Mouse (Mus musculus) erythroblast, embryonic 14.5 days (primary cell): ENCODE results near the gene Itsn1. TPM values are rescaled to one million over a fixed set of nuclear protein-coding genes. Genes with fewer than 3 reads are reported as not detected.
A peak's percentile ranks its signal among the peaks of the same experiment; 100 is the strongest.

Experiments
- H3K27me3 ChIP-seq: 2 replicates; pipeline ENCODE4 v1.6.1; 2012; ENCODE audit warnings: inconsistent platforms; ENCODE audit not compliant: control insufficient read depth
- H3K36me3 ChIP-seq: 2 replicates; pipeline ENCODE4 v1.6.1; 2012; ENCODE audit warnings: mild to moderate bottlenecking, inconsistent platforms; ENCODE audit not compliant: control insufficient read depth
- H3K4me1 ChIP-seq: 2 replicates; pipeline ENCODE4 v1.6.1; 2012; ENCODE audit warnings: inconsistent platforms; ENCODE audit not compliant: control insufficient read depth
- H3K4me3 ChIP-seq: replicated peaks from 2 replicates; pipeline ENCODE3; 2012; ENCODE audit warnings: moderate library complexity, mild to moderate bottlenecking, inconsistent platforms
- H3K9me3 ChIP-seq: 2 replicates; pipeline ENCODE4 v1.6.1; 2012; ENCODE audit warnings: low read length, inconsistent platforms, mixed read lengths; ENCODE audit not compliant: control insufficient read depth
- GATA1 ChIP-seq: IDR thresholded peaks from 2 replicates; pipeline ENCODE4 v1.6.1; 2012; ENCODE audit warnings: low read length, inconsistent platforms, mixed read lengths
- TAL1 ChIP-seq: IDR thresholded peaks from 3 replicates; pipeline ENCODE4 v1.6.1; 2012; ENCODE audit warnings: low read length, inconsistent platforms, mixed read lengths
- polyA plus RNA-seq: library from polyadenylated mRNA; stranded (reverse); fragments of >175 nt; gene quantifications from 2 replicates; pipeline ENCODE4 v1.2.3, GENCODE M21; 2012

Itsn1 gene
- polyA plus RNA-seq = 31.5 and 32.6 TPM in 2 replicates

DNA sequence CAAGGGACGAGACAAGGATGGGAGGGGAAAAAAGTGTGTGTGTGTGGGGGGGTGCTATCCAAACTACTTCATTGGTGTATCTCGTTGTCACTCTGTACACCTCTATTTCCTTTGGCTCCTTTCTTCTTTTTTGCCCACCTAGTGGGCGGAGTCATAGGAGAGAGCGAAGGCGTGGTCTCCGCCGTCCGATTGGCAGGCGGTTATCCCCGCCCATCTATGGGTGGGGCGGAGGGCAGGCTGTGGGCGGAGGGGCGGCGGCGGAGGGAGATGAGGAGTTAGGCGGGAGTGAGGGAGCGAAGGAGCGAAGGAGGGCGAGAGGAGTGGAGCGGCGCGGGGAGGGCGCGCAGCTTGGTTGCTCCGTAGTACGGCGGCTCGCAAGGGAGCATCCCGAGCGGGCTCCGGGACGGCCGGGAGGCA, at the start of gene Itsn1:
Itsn1 (plus strand) TSS at position 216 of the 417 bp plus-strand sequence.
- Histone ChIP-seq H3K9me3 (peaks cover 3% of the 10 kb centered on the region; the same call in 1 of the 2 replicates), H3K4me1 (peaks cover 50% of the 10 kb centered on the region), H3K36me3 (peaks cover 30% of the 10 kb centered on the region), H3K27me3 (peaks cover 51% of the 10 kb centered on the region), H3K4me3 (peak within 1 kb of the TSS; percentile 70)
- TF ChIP-seq GATA1 (peak; percentile 53; the same call in 1 of the 2 replicates), TAL1 (no peak)

DNA sequence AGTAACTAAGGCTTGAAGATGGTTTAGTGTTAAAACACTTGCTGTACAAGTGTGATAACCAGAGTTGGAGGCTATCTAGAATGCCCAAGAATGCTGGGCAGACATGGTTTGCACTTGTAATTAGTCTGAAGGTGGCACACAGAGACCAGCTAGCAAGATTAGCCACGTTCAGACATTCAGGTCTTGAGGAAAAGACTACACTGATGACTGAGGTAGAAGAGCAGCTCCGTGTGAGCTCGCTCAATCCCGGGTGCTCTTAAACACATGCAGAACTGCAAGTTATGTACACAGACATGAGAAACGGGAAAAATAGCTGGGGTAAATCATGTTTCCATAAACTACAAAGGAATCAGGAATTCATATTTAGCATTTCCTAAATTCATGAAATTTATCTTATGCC, 48.4 kb upstream of the Itsn1 start:
- peaks cover 99% of the 10 kb centered on the region for H3K36me3 ChIP-seq
- no peak for TF ChIP-seq TAL1
- no peak for TF ChIP-seq GATA1
- H3K9me3 ChIP-seq = no peaks in the 10 kb centered on the region
- H3K4me3 ChIP-seq = no peak overlapping the region
- peaks cover 12% of the 10 kb centered on the region for H3K4me1 ChIP-seq
- H3K27me3 ChIP-seq = no peaks in the 10 kb centered on the region

DNA sequence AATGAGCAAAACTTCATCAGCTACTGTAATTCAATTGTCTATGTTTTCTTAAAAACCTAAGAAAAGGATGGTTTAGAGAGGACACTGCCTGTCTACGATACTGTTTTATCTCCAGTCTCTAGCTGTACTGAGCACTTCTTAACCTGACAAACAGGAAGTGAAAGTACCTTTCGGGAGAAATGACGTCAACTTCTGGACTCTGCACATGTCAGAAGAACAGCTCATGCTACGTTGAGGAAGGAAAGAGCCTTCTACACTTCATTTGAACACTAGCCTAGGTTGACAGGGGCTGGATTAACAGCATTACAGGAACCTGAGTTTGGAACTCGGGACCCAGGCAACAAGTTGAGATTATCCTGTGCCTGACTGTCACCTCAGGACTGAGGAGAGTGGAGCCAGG, 43.6 kb upstream of the Itsn1 start:
- TF ChIP-seq GATA1 = no peak
- Histone ChIP-seq H3K36me3 (peaks cover 73% of the 10 kb centered on the region), H3K4me1 (peaks cover 50% of the 10 kb centered on the region), H3K27me3 (no peaks in the 10 kb centered on the region), H3K9me3 (no peaks in the 10 kb centered on the region), H3K4me3 (peak overlapping the region; percentile 6)

DNA sequence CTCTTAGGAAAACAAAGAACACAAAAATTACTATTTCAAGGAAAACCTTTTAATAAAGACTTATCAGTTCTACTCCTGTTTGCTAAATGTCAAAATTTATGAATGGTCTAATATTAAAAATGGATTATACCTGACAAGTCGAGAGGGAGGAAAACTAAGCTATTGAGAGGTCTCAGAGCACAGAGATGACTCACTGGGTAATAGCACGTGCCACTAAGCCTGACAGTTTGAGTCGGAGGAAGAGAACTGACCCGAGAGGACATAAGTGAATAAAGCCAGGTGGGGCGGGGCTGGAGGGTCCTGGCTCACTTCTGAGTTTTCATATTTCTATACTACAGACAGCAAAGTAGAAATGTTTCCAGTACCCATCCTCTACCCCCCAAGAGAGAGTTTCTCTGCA, 42.7 kb upstream of the Itsn1 start:
- H3K4me1 ChIP-seq = peaks cover 57% of the 10 kb centered on the region
- TF ChIP-seq GATA1 (no peak), TAL1 (no peak)
- H3K4me3 ChIP-seq = peak overlapping the region; percentile 97
- H3K36me3 ChIP-seq = peaks cover 73% of the 10 kb centered on the region
- no peaks in the 10 kb centered on the region for H3K9me3 ChIP-seq
- H3K27me3 ChIP-seq = no peaks in the 10 kb centered on the region

DNA sequence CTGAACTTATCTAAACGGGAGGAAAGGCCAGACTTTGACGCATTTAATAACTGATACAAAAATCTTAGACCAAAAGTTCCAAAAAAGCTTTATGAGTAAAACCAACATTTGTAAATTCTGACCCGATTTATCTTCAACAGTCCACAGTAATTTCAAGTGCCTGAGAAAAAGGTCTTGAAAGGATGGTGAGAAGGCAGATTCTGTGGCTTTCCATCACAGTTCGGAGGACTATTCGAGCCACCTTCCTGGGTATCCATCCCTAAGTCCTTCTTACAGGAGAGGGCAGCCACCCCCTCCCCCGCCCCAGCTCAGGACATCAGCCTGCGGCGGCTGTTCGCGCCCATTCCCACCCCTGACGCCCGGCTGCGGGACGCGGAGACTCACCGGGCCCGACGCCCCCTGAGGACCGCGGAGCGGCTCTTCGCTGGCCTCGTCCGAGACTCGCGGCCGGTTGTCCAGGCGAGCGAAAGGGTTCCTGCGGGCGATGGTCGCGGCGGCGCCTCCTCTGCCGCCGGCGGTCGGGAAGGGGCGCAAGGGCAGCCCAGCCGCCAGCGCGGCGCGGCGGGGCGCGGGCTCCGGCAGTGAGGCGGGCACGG, 41.0 kb upstream of the Itsn1 start:
- Histone ChIP-seq H3K4me3 (peak overlapping the region; percentile 97), H3K4me1 (peaks cover 56% of the 10 kb centered on the region), H3K9me3 (no peaks in the 10 kb centered on the region), H3K27me3 (no peaks in the 10 kb centered on the region), H3K36me3 (peaks cover 66% of the 10 kb centered on the region)
- TF ChIP-seq TAL1 (no peak), GATA1 (no peak)

DNA sequence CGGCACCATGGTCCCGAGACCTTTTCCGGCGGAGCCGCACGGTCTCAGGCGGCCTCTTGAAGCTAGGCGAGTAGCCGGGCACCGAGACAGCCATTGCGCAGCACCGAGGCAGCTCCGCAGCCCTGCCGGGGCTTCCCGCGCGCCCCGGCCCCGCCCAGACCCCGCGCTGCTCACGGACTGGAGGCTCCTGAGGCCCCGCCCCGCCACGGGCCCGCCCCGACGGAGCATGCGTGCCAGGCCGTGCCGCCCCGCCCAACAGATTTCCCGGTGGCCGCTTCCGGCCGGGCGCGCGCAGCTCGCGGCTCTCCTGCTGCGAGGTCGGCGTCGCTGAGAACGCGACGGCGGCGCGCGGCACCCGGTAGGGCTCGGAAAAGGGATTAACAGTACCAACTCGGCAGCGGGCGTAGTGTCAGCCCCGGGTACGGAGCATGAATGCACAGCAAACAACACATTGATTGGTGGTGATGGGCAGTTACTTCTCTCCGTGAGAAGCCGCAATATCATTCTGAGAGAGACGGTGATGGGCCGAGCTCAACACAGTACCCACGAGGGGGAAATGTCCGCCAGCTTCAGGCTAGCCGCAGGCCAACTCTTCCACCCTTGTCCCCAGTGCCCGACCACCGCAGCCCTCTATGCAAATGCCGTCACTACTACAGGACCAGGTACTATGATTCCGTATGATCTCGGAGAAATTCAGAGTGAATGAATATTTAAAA, 40.3 kb upstream of the Itsn1 start, which contains the start of gene Donson:
Donson (minus strand) TSS at position 152 of the 716 bp plus-strand sequence.
- TF ChIP-seq TAL1 = no peak
- no peak for TF ChIP-seq GATA1
- peaks cover 56% of the 10 kb centered on the region for H3K4me1 ChIP-seq
- peak within 1 kb of the TSS; percentile 97 for H3K4me3 ChIP-seq
- no peaks in the 10 kb centered on the region for H3K27me3 ChIP-seq
- H3K9me3 ChIP-seq = no peaks in the 10 kb centered on the region
- H3K36me3 ChIP-seq = peaks cover 64% of the 10 kb centered on the region

DNA sequence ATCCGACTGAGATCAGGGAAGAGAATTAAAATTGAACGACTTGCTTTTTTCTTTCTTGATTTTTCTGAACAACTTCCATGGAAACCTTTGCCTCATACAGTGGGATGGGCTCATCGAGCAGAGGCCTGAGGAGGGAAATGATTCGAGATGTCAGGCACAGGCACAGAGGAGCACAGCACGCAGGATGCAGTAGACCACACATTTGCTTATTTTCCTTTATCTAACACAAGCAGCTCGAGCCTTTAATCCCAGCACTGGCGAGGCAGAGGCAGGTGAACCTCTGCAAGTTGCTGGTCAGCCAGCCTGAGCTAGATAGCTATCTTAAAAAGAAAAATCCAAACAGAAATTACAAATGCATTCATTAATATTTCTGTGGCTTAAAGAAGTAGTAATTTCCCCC, 39.3 kb upstream of the Itsn1 start:
- Histone ChIP-seq H3K4me1 (peaks cover 56% of the 10 kb centered on the region), H3K36me3 (peaks cover 63% of the 10 kb centered on the region), H3K9me3 (no peaks in the 10 kb centered on the region), H3K27me3 (no peaks in the 10 kb centered on the region), H3K4me3 (peak overlapping the region; percentile 97)
- TF ChIP-seq GATA1 = peak; percentile 26; the same call in 1 of the 2 replicates
- peak; percentile 33; the same call in 2 of the 3 replicates for TF ChIP-seq TAL1

DNA sequence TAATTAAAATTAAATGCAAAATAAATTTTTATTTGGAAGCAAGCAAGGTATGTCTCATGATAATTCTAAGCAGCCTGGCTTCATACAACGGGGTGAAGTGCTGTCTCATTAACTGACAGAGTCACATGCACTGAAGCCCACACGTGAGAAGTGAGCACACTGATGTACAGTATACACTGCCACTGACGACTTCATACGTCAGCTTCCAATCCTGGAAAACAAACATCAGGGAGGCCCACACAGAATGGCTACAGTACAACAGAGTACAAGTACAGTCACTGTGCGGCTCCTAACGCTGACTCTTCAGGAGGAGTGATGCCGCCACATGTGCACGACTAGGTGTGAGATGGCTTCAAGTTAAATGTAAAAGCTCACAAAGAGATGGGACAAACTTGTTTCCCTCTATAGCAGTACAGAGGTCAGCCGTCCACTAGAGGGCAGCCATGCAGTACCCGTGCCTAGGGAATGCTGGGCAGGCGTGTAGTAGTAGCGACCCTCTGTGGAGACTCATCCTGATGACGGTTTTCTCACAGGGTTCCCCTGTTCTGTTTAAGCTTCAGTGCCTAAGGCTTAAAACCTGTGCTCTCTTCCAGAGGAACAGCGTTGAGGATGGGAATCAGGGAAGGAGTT, 34.5 kb upstream of the Itsn1 start:
- Histone ChIP-seq H3K4me1 (peaks cover 25% of the 10 kb centered on the region), H3K27me3 (no peaks in the 10 kb centered on the region), H3K9me3 (0 out of 2 replicates have a peak, but pooled peaks cover 2% of the 10 kb centered on the region), H3K4me3 (no peak overlapping the region), H3K36me3 (peaks cover 75% of the 10 kb centered on the region)
- no peak for TF ChIP-seq GATA1
- TF ChIP-seq TAL1 = no peak
